Mouse (Mus musculus) forebrain, embryonic 10.5 days (tissue): ENCODE measurements around the gene Mybpc2. TPM values are rescaled to one million over a fixed set of nuclear protein-coding genes. Genes with fewer than 3 reads are reported as not detected.

Experiments
- DNase-seq: peaks from one replicate; pipeline ENCODE4 v3.0.0-alpha.2; 2017; ENCODE audit warnings: low spot score; ENCODE audit errors: extremely low spot score
- H3K27ac ChIP-seq: fragments of 300-500 bp; sonication (generic); 2 replicates; pipeline ENCODE4 v1.5.1; 2016; ENCODE audit warnings: mild to moderate bottlenecking
- H3K27me3 ChIP-seq: fragments of 300-500 bp; sonication (generic); 2 replicates; pipeline ENCODE4 v1.6.1; 2016; ENCODE audit warnings: mild to moderate bottlenecking; ENCODE audit not compliant: poor library complexity, severe bottlenecking
- H3K36me3 ChIP-seq: fragments of 300-500 bp; sonication (generic); replicated peaks from 2 replicates; pipeline ENCODE4 v1.6.1; 2016; ENCODE audit warnings: mild to moderate bottlenecking, moderate library complexity
- H3K4me1 ChIP-seq: fragments of 300-500 bp; sonication (generic); 2 replicates; pipeline ENCODE4 v1.6.1; 2016
- H3K4me3 ChIP-seq: fragments of 300-500 bp; sonication (generic); 2 replicates; pipeline ENCODE4 v1.5.1; 2016; ENCODE audit warnings: mild to moderate bottlenecking, moderate library complexity
- H3K9me3 ChIP-seq: fragments of 300-500 bp; sonication (generic); 2 replicates; pipeline ENCODE4 v1.6.1; 2016; ENCODE audit warnings: mild to moderate bottlenecking, moderate library complexity
- WGBS: fragments of 180-500 bp; shearing (Covaris S2); methylation state at CpG from one replicate; pipeline ENCODE4 v1.1.7; 2016; 5-methylcytosine and 5-hydroxymethylcytosine counted together
- microRNA-seq: library from miRNA; unstranded; fragments of <30 nt; microRNA quantifications from one replicate; pipeline ENCODE4, GENCODE M21; 2017
- polyA plus RNA-seq: library from polyadenylated mRNA; unstranded; fragments of >200 nt; fragmentation: Nextera tagmentation; extraction: Ambion mirVana; gene quantifications from 2 replicates; pipeline ENCODE4 v1.2.1, GENCODE M21; 2016

Gene Mybpc2
- polyA plus RNA-seq, 1 experiment from 2014 or later = 0.06 TPM

DNA sequence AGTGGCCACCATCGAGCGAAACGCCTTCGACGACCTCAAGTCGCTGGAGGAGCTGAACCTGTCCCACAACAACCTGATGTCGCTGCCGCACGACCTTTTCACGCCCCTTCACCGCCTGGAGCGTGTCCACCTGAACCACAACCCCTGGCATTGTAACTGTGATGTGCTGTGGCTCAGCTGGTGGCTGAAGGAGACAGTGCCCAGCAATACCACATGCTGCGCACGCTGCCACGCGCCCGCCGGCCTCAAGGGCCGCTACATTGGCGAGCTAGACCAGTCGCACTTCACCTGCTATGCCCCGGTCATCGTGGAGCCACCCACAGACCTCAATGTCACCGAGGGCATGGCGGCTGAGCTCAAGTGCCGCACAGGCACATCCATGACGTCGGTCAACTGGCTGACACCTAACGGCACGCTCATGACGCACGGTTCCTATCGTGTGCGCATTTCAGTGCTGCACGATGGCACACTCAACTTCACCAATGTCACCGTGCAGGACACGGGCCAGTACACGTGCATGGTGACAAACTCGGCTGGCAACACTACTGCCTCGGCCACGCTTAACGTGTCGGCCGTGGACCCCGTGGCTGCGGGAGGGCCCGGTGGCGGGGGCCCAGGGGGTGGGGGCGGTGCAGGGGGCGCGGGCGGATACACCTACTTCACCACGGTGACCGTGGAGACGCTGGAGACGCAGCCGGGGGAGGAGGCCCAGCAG is 62.8 kb downstream of the Mybpc2 start:
- 73% methylated on average over 57 of the region's 57 CpGs for WGBS
- Histone ChIP-seq H3K36me3 (peaks cover 77% of the 10 kb centered on the region), H3K27me3 (peaks cover 62% of the 10 kb centered on the region), H3K27ac (no peak overlapping the region), H3K4me1 (peaks cover 44% of the 10 kb centered on the region), H3K4me3 (peak overlapping the region; percentile 37), H3K9me3 (peaks cover 4% of the 10 kb centered on the region; the same call in 1 of the 2 replicates)
- DNase-seq = no peak

DNA sequence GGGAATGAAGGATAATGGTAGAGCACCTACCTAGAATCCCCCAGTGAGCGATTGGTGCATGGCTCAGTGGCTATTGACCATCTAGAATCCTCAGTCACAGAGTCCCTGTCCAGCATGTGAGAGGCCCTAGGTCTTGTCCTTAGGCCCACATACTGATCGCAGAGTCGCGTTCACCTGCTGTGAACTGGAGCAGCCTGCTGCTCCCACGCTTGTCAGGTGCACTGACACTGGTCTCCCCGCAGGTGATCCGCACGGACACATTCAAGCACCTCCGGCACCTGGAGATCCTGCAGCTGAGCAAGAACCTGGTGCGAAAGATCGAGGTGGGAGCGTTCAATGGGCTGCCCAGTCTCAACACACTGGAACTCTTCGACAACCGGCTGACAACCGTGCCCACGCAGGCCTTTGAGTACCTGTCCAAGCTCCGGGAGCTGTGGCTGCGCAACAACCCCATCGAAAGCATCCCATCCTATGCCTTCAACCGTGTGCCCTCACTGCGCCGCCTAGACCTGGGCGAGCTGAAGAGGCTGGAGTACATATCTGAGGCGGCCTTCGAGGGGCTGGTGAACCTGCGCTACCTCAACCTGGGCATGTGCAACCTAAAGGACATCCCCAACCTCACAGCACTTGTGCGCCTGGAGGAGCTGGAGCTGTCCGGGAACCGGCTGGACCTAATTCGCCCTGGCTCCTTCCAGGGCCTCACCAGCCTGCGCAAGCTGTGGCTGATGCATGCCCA is 63.5 kb downstream of the Mybpc2 start:
- 83% methylated on average over 31 of the region's 31 CpGs for WGBS
- H3K9me3 ChIP-seq = peaks cover 4% of the 10 kb centered on the region; the same call in 1 of the 2 replicates
- no peak overlapping the region for H3K27ac ChIP-seq
- peaks cover 37% of the 10 kb centered on the region for H3K4me1 ChIP-seq
- peaks cover 85% of the 10 kb centered on the region for H3K36me3 ChIP-seq
- H3K4me3 ChIP-seq = no peak overlapping the region
- H3K27me3 ChIP-seq = peaks cover 62% of the 10 kb centered on the region
- DNase-seq = no peak

DNA sequence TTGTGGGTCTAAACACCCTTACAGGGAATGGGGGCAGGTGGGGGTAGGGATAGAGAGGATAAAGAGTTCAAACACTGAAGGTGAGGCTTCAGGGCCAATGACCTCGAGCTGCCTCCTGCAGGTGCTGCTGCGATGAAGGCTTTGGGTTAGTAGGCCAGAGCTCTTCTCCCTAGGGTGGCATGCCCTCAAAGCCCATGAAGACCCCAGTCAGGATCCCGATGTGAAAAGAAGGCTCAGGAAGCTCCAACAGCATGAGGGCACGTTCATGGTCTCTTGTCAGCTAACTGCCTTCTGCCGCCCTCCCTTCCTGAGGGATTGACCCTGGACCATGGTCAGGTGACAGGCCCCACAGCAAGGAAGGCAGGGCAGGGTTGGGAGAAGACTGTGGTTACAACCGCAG is 64.4 kb downstream of the Mybpc2 start:
- H3K4me3 ChIP-seq = no peak overlapping the region
- DNase-seq = no peak
- H3K27me3 ChIP-seq = peaks cover 62% of the 10 kb centered on the region
- peaks cover 93% of the 10 kb centered on the region for H3K36me3 ChIP-seq
- no peak overlapping the region for H3K27ac ChIP-seq
- H3K9me3 ChIP-seq = peaks cover 4% of the 10 kb centered on the region; the same call in 1 of the 2 replicates
- WGBS = 83% methylated on average over 6 of the region's 6 CpGs
- peaks cover 28% of the 10 kb centered on the region for H3K4me1 ChIP-seq

DNA sequence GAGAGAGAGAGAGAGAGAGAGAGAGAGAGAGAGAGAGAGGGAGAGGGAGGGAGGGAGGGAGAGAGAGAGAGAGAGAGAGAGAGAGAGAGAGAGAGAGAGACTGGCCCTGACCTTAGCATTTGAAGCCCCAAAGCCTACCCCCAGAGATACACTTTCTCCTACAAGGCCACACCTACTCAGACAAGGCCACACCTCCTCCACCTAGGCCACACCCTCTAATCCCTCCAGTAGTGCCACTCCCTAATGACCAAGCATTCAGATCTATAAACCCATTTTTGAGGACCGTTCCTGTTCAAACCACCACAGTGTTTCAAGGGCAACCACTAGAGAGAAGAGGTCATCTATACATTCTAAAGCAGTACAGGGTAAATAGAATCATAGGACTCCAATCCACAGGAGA is 68.2 kb downstream of the Mybpc2 start:
- Histone ChIP-seq H3K27me3 (peaks cover 26% of the 10 kb centered on the region), H3K4me1 (peaks cover 6% of the 10 kb centered on the region; the same call in 1 of the 2 replicates), H3K36me3 (peaks cover 76% of the 10 kb centered on the region), H3K27ac (no peak overlapping the region), H3K9me3 (no peaks in the 10 kb centered on the region; the same call in 1 of the 2 replicates), H3K4me3 (no peak overlapping the region)
- 100% methylated on average over 1 of the region's 1 CpGs for WGBS
- no peak for DNase-seq

DNA sequence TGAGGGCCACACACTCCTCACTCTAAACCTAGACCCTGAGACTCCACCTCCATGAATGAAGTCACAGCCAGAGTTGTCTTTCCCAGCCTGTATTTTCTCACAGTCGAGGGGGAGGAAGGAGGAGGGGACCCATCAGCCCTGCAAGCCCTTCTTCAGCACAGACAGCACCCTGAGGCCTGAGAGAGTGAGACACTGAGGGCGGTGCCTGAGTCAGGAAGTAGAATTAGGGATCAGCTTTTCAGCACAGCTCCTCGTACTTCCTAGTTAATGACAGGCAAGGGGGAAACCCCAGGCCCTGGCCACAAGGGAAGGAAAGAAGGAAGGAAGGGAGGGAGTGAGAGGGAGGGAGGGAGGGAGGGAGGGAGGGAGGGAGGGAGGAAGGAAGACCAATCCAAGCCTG is 71.2 kb downstream of the Mybpc2 start:
- Histone ChIP-seq H3K4me1 (peaks cover 6% of the 10 kb centered on the region; the same call in 1 of the 2 replicates), H3K36me3 (peaks cover 73% of the 10 kb centered on the region), H3K4me3 (no peak overlapping the region), H3K27ac (no peak overlapping the region), H3K27me3 (no peaks in the 10 kb centered on the region), H3K9me3 (no peaks in the 10 kb centered on the region; the same call in 1 of the 2 replicates)
- DNase-seq = no peak
- 21% methylated on average over 3 of the region's 3 CpGs for WGBS

Small RNAs within 50 kb of the gene (microRNA-seq; reads per million reads assigned to microRNA genes)
- not detected for gene Mir7052
- 1.5 reads per million for gene Mir7053

Other genes with a start within 250 kb of the Mybpc2 start
- 2.5 and 2.9 TPM in 2 replicates for gene Clec11a, start 217.8 kb downstream of the Mybpc2 start, polyA plus RNA-seq
- 1.4 TPM in 2 replicates for gene Shank1, start 214.4 kb downstream of the Mybpc2 start, polyA plus RNA-seq
- gene Syt3, start 140.6 kb downstream of the Mybpc2 start, polyA plus RNA-seq = 3.2 and 4.1 TPM in 2 replicates
- gene 1700008O03Rik, start 138.8 kb downstream of the Mybpc2 start, polyA plus RNA-seq = 1.6 and 2.1 TPM in 2 replicates
- 1.8 and 2.1 TPM in 2 replicates for gene Lrrc4b, start 95.6 kb downstream of the Mybpc2 start, polyA plus RNA-seq
- gene Aspdh, start 59.3 kb downstream of the Mybpc2 start, polyA plus RNA-seq = 1.3 and 1.5 TPM in 2 replicates
- gene Josd2, start 56.7 kb downstream of the Mybpc2 start, polyA plus RNA-seq = 74.9 and 78.5 TPM in 2 replicates
- 95.8 and 96.9 TPM in 2 replicates for gene Emc10, start 28.1 kb downstream of the Mybpc2 start, polyA plus RNA-seq
- 15.1 and 15.8 TPM in 2 replicates for gene Fam71e1, start 28.1 kb downstream of the Mybpc2 start, polyA plus RNA-seq
- gene Spib, start 7.4 kb upstream of the Mybpc2 start, polyA plus RNA-seq = not detected in 2 replicates
- gene Pold1, start 24.2 kb upstream of the Mybpc2 start, polyA plus RNA-seq = 190 and 195 TPM in 2 replicates
- gene Nr1h2, start 29.3 kb upstream of the Mybpc2 start, polyA plus RNA-seq = 74.6 and 76.2 TPM in 2 replicates
- 0.29 and 0.48 TPM in 2 replicates for gene Napsa, start 47.7 kb upstream of the Mybpc2 start, polyA plus RNA-seq
- gene Kcnc3, start 66.0 kb upstream of the Mybpc2 start, polyA plus RNA-seq = 0.80 and 0.84 TPM in 2 replicates
- 1.5 and 1.8 TPM in 2 replicates for gene Myh14, start 146.2 kb upstream of the Mybpc2 start, polyA plus RNA-seq
- not detected in 2 replicates for gene Izumo2, start 184.1 kb upstream of the Mybpc2 start, polyA plus RNA-seq
- 42.1 and 43.4 TPM in 2 replicates for gene Vrk3, start 223.8 kb upstream of the Mybpc2 start, polyA plus RNA-seq
- 3.5 and 4.3 TPM in 2 replicates for gene Zfp473, start 226.4 kb upstream of the Mybpc2 start, polyA plus RNA-seq